Mouse (Mus musculus) spleen, embryonic (tissue): ENCODE measurements at regions not wholly inside any gene's neighbourhood (a gene's known extent, or its start where the extent isn't known, plus 50 kb on each side); places are given as distances from the start of the nearest gene placed in this dataset.

Experiments used
- CTCF ChIA-PET: fragments of 350-600 bp; sonication (Branson Sonifier 250); formaldehyde crosslinking; loops from one replicate; lab custom pipeline; 2022; lab: Charles Lee

DNA sequence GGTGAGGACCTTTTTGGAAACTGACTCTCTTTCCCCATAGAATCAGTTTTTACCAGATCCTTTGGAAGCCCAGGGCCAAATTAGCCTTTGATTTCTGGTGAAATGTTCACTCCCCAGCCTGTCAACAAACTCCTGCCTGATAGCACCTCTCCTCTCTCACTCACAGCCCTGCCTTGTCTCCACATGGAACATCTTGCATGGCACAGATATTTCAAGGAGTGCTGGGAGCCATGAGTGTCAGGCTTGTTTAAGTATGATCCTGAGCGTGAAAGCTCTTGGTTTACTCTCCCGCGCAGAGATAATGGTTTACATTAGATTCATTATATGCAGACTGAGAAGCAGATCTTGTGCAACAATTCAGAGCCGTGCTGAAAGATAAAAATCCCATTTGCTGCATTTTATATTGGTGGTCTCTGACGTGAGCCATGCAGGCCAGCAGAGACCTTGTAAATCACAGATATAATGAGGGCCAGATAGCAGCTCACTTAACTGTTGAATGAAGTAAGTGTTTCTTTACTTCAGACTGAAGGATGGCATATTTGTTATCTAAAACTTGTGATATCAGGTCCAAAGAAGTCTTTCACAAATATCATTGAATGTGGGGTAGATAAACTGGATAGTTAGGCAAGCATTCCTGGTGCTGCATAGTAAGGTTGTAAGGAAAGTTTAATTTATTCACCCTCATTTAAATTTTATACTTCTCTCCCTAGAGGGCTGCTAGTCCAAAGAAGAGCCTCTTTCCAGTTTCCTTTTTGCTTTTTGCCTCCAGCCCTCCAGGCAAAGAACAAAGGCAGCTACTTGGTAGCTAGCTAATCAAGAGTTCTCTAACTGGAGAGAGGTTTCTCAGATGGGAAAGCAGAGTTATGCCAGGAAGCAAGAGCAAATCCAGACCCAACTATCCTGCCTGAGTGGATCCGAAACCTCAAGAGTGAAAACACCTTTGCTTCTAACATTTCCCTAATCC, 81.8 kb downstream of the Tbx18 start:
- CTCF ChIA-PET: no interaction called here

GRCm38 (mm10) chr9:87648317-87648716, 82.7 kb downstream of the Tbx18 start:
- CTCF ChIA-PET: no interaction called here

DNA sequence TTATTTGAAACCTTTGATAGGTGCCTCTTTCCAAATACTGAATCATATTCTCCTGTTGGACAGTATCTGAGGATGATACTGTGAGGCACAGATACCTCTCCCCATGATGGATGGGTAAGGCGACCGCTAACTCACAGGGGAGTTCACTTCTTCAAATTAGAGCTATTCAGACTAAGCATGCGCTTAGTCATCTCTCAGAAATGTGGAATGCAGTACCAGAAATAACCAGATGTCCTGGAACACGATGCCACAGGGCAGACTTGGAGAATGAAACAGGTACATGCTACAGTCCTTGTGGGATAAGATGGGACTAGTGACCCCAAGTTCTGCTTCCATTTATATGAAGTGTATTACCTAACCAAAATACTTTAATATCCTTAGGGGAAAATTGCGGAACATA, 86.0 kb downstream of the Tbx18 start:
- CTCF ChIA-PET: no interaction called here

DNA sequence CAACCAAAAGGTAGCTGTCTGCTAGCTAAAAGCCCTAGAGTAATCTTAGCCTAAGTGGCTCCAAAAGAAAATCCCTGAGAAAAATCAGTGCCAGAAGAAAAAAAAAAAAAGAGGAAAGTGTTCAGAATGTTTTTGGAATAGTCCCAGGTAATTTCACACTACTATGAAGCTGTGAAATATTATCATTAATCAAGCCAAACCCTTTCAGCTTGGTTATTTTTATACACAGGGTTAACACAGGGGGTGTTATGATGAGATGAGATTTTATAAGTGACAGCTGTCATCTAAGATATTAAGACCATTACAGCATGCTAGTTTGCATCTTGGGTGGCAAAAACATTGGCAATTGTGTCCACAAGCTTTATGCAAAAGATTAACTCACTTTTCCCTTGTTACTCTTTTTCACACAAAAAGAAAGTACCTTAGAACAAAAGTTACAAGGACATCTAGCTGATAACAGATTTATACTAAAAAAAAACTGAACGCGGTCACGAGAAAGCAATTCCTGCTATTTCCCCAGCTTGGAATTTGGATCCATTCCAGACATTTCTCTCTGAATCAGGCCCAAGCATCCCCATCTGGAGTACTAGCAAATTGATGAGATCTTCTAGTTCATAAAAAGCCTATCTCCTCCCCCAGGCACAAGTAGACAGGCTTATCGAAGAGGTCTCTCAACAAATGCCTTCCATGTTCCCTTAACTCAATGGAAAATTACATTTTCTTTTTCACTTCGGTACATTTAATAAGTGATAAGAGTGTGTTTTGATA, 97.0 kb downstream of the Tbx18 start:
- CTCF ChIA-PET: no interaction called here

DNA sequence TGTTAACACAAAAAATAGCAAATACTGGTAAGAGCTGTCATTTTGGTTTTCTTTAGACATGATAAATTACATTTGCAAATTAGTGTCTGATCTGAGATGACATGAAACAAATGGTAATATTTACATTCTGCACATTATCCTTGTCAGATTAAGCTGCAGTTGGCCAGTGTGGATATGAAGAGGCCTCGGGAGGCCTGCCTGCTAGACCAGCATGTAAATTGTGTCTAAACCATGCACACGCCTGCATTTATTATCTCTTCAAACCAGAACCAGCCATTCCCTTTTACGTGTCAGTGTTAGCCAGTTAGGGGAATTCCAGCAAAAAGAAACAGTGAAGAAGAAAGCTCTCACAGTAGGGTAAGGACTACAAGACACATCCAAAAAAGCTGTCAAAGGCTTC, 104.6 kb downstream of the Tbx18 start:
- CTCF ChIA-PET: no interaction called here

DNA sequence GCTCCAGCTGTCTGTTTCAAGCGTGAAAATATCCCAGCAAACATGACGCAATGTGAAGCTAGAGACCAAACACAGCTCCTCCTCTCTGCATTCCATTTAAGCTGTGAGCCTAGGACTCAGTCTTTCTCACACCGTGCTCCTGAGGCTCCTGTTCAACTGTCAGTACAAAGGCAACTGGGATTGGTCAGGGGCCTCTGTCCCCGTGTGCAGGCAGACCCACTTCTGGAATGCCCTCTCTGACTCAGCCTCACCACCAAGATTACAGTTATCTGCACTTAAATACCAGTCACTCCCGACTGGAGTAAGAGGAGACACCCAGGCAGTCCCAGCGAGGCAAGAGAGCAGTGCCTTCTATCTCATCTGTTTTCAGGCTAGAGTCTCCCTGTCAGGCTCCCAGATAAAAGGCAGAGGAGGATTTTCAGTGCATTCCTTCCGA, 112.8 kb downstream of the Tbx18 start:
- CTCF ChIA-PET: no interaction called here

DNA sequence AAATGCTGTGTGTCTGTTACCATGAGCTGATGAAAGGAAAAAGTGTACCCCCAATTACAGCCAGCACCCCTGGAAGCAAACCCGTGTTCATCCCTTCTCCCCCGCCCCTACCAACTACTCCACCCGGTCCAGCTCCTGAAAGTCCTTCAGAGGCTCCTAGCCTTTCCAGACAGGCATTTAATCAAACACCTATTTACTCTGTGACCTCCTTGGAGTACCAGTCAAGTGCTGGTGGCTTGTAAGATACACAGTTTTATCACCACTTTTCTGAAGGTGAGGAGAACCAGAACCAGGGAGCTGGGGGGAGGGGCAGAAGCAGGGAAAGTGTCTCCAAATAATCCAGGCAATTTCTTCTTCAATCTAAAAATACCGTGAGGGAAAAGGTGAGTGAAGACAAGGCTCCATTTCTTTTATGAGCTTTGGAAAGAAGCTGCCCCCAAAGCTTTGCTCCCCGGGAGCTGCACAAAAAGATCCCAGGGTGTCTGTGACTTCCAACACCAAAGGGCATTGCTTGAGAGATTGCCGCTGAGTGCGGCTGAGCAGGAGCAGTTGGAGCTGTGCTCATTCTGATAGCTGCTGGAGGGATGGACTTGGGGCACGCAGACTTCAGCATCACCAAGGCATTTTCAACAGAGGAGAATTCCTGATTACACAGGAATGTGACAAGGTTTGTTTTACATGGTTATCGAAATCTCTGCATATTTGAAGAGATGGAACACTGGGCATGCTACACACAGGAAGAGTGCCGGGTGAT, 123.0 kb downstream of the Tbx18 start:
- CTCF ChIA-PET: no interaction called here

DNA sequence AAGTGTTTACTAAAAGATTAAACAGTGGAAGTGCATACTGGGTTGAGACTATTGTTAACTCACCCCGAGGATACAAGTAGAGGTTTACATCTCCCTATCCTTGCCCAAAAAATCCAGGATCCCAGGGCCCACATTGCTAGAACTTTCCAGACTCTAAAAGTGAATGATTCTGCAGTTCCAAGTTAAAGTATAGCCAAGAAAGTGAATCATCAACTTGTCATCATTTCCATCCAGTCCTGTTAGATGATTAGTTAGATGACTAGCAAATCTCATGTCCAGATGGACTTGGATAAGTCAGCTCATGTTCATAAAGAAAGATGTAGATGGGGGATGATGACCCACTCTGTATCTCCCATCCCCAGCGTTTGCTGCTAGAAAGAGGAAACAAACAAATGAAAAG, 155.5 kb downstream of the Tbx18 start:
- CTCF ChIA-PET: no interaction called here

DNA sequence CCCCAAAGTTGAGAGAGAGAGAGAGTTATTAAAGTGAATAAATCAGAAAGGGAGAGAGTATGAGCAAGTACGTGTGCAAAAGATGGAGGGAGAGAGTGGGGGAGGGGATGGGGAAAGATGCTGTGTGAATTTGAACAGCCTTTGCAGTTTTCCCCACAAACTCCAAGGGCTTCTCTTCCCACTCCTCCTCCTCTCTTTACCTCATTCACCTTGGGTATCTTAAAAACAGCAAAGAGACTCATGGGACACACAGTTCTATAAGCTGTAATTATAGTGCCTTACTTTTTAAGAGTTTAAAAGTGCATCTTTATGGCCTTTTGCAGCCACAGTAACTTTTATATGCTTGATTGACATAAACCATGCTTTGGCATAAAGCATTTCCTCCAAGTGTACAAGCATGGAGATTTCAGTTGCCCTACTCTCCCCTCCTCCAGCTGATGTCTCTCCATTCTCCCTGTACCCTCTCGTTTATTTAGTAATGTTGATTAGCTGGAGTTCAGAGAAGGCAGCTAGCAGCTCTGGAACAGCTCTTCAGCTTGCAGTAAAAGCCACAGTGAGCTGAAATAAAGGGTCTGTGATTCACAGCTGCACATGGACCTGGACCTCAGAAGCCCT, 156.7 kb downstream of the Tbx18 start:
- CTCF ChIA-PET: interaction anchor here (0.6 kb wide), 1 partner anchor 172 kb away, joined by 20 read pairs; no protein-coding TSS in a partner anchor

DNA sequence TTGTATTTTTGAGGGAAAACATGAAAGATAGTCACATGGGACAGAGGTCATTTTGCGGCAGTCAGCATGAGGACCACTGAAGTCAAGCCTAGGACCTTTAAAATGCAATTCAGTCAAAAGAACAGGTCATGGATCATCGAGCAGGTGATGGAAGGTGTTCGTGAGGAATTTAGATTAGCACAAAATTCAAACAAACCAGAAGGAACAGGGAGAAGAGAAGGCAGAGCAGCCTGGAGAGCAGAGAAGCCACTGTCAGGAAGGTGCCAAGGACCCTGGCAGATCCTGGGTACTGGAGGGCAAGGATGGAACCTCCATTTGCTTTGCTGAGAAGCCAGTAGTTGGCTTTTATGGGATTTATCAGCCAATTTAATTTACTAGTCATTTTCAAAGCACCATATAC, 167.8 kb downstream of the Tbx18 start:
- CTCF ChIA-PET: no interaction called here

GRCm38 (mm10) chr9:87562796-87563195, 168.3 kb downstream of the Tbx18 start:
- CTCF ChIA-PET: no interaction called here

GRCm38 (mm10) chr9:87557841-87558240, 173.2 kb downstream of the Tbx18 start:
- CTCF ChIA-PET: no interaction called here

DNA sequence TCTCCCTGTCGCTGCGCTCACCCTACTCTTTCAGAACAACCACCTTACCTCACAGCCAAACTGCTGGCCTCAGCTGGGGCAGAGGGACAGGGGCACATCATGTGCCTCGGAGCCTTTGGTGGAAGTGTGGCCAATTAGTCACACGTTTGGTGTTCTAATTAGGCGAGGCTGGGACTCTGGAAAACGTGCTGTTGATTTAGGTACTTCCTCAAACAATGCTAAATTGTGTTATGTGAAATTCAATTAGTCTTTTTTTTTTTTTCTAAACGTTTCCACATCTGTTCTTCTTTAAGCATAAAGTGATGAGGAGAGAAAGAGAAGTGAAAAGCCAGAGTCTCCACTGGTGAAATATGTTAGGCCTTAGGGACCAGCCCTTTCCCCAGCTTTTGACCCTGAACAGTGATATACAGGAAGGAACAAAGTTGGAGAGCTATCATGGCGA, 174.1 kb downstream of the Tbx18 start:
- CTCF ChIA-PET: no interaction called here

DNA sequence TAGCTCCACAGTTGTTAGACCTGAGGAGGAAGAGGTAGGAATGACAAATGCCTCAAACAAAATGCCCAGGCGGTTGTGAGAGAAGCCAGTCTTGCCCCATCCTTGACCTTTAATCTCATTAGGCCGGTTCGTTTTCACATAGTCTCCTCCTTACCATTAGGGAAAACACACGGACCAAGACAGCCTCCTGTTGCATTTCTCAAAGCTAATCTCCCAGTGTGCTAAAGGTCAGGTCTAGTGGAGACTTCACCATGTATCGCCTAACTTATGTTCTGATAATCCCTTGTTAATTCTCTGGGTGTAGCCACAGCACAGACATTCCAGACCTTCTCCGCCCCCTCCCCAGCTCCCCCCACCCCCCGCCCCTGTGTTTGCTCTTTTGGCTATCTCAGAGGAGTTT, 174.5 kb downstream of the Tbx18 start:
- CTCF ChIA-PET: no interaction called here

GRCm38 (mm10) chr9:87533182-87533581, 197.9 kb downstream of the Tbx18 start:
- CTCF ChIA-PET: no interaction called here

- CTCF ChIA-PET: no interaction called here
These were observed 201.2 kb downstream of the Tbx18 start for GRCm38 (mm10) chr9:87529908-87530307.

GRCm38 (mm10) chr9:87524890-87525684, 206.0 kb downstream of the Tbx18 start:
- CTCF ChIA-PET: no interaction called here

DNA sequence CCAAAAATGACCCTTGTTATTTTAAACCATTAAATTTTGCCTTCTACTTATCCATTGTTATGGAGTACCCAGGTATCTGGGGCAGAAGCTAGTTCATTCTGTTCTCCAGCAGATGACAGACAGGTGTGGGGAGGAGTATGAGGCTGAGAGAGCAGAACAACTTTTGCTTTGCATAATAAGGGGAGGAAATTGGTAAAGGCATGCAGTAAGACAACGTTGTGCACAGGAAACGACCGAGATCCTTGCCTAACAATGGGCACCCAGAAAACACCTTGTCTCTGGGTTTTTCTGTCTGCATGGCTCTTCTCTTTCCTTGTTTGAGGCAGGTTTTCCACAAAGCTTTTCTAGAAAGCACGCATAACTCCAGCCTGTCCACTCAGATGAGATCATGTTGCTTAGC, 220.4 kb downstream of the Tbx18 start:
- CTCF ChIA-PET: no interaction called here

- CTCF ChIA-PET: no interaction called here
These were observed 226.2 kb downstream of the Tbx18 start for GRCm38 (mm10) chr9:87504673-87505385.

GRCm38 (mm10) chr9:87464141-87464540, 208.8 kb upstream of the Cep162 start:
- CTCF ChIA-PET: no interaction called here
